Mouse (Mus musculus): Measurements from ENCODE around the gene Gna12.

Gna12 gene

DNA sequence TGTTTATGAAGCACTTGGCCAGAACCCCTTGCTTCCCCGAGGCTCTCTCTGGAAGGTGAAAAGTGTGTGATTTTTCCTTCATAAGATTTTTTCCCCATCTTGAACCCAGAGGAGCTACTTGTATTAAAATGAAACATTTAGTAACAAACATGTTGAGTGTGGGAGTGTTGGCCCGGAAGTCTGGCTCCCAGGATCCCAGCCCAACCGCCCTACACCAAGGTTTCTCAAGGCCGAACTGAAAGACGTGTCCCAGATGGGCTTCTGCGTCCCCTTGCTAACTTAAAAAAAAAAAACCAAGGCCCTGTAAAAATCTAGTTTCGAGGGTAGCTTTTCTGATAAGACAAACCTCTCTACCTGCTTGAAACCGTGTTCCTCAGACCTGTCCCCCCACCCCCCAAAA, 2.3 kb downstream of the Gna12 start:
- no peak for DNase-seq (ENCODE audit: low spot score in 2 of 2)

DNA sequence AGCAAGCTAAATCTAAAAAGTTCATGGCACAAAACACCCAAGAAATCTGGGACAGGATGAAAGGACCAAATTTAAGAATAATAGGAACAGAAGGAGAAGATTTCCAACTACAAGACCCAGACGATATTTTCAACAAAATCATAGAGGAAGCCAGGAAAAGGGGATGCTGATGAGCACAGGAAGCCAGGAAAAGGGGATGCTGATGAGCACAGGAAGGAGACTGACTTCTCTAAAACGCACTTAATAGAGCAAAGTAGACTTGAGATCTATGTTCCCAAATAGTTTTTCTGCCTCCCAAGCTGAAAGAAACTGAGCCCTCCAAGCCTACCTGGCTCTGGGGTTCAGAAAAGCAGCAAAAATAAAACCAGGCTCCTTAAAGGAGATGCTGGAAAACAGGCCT, 2.8 kb downstream of the Gna12 start:
- DNase-seq (ENCODE audit: low spot score in 2 of 2) = no peak

DNA sequence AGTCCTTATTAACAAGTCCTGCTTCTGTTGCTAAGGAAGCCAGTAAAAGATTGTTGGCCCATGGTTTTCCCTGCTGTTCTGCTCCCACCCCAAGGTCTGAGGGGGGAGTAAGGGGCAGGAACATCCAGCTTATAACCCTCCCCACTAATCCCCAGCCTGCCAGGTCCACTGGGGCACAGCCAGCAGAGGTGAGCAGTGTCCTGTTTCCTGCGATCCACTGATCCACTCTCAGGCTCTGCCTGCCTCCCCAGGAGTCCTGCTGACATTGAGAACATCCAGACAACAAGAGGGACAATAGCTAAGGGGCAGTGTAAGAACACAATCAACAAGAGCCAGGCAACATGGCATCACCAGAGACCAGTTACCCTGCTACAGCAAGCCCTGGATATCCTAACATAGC, 3.4 kb downstream of the Gna12 start:
- no peak for DNase-seq (ENCODE audit: low spot score in 2 of 2)

DNA sequence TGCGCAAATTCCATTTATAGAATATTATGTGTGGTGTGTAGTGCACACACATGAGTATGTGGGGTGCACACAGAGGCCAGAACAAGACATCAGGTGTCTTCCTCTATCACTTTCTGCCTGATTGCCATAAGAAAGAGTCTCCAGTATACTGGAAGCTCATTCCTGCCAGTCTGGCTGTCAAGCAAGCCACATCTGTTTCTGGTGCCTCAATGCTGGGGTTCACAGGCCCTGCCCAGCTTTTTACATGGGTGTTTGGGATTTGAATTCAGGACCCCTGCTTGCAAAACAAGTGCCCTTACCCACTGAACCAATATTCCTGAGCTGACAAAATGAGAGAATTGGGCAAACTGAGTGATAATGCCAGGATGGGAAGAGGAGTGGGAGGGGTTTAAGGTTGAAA, 4.1 kb downstream of the Gna12 start:
- DNase-seq (ENCODE audit: low spot score in 2 of 2) = no peak

DNA sequence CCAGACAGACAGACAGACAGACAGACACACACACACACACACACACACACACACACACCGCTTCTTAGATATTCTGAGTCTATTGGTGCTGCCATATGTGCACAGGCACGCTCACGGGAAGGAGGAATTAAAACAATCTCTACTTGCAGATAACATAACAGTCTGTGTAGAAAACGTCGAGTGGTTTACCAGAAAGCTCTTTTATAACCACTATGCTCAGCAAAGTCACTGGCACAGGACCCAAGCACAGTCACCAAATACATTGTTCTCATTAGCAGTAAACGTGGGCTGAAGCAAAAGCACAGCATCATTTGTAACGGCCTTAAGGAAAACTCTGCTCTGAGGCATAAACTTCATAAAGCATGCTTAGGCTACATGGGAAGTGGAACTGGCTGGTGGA, 6.1 kb downstream of the Gna12 start:
- DNase-seq (ENCODE audit: low spot score in 2 of 2) = no peak

DNA sequence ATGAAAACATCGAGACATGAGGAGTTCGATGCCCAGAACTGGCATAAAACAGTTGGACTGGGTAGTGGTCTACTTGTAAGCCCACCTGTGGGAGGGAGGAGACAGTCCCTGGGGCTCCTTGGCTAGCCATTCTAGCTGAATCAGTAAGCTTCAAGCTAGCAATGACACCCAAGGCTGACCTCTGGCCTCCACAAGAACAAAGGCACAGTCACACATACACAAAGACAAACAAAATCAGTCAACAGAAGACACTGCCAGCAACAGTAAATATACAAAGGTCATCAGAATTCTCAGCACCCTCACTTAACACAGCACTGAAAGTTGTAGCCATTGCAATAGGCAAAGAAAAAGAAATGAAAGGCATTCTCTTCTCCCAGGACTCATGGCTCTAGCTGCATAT, 6.8 kb downstream of the Gna12 start:
- no peak for DNase-seq (ENCODE audit: low spot score in 2 of 2)

DNA sequence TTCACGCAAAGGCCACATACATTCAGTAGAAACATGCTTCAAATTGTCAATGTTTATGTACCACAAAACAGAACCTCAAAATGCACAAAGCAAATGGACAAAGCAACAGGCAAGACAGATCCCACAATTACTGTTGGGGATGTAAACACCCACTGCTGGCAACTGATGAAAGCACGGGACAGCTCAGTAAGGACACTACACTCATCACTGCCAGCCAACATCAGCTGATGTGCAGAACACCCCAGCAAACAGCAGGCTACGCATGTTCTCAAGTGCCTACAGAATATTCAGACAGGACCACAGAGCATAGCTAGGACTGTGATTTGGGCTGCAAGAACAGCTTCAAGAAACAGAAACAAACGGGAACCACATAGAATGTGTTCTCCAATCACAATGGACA, 8.3 kb downstream of the Gna12 start:
- no peak for DNase-seq (ENCODE audit: low spot score in 2 of 2)

DNA sequence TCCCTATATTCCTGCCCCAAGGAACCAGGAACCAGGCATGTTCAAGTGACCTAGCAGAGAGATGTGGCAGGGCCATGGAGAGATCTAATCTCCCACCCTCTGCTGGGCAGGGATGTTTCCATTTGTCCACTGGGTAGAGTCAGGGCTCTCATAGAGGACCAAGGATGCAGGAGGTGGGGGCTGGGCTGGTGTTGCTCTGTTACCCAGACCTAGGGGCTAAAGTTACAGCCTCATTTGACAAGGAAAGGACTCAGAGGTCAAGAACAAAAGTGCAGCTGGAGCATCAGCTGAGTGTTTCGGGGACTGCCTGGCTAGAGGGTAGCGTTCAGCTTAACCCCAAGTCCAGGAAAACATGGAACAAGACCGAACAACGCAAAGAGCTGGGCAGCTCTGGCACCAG, 9.7 kb downstream of the Gna12 start:
- no peak for DNase-seq (ENCODE audit: low spot score in 2 of 2)

DNA sequence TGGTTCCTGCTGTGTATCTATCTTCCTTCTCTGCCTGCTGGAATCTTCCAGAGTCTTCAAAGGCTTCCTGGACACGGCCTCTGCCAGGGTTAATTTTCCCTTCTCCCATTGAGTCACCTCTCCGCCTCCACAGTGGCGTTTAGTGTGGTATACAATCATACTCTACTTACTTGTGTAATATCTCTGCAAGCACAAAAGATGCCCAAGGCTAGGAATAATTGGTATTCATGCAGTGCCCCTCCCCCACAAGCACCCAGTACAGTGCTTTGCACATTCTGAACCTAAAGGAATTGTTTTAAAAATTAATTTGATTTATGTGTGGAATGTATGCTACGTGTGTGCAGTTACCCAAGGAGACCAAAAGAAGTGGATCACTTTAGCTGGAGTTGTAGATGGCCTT, 10.6 kb downstream of the Gna12 start:
- no peak for DNase-seq (ENCODE audit: low spot score in 2 of 2)

DNA sequence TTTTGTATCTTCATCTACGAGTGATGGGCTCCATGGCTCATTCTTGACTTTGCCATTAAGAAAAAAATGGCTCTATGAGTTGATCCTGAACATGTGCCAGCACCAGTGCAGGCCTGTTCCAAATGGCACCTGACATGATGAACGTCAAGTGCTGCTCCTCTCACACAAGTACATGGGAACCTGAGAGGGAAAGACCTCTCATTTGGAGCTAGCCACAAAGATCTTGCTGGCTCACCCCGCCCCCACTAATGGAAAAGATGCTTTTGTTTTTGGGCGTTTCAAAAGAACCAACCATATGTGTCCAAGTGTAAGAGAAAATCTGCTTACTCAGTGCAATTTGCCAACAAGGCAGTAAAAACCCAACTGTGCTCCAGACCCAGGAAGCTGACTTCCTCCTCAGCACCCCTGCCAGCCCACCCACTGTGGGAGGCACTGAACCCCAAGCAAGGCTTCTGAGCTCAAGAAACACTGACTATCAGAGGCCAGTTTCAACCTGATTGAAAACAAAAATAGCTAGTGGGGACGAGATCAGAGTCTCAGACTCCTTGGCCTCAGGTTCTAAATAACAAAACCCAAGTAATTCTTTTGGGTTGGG, 11.7 kb downstream of the Gna12 start:
- DNase-seq (ENCODE audit: low spot score in 2 of 2) = no peak

DNA sequence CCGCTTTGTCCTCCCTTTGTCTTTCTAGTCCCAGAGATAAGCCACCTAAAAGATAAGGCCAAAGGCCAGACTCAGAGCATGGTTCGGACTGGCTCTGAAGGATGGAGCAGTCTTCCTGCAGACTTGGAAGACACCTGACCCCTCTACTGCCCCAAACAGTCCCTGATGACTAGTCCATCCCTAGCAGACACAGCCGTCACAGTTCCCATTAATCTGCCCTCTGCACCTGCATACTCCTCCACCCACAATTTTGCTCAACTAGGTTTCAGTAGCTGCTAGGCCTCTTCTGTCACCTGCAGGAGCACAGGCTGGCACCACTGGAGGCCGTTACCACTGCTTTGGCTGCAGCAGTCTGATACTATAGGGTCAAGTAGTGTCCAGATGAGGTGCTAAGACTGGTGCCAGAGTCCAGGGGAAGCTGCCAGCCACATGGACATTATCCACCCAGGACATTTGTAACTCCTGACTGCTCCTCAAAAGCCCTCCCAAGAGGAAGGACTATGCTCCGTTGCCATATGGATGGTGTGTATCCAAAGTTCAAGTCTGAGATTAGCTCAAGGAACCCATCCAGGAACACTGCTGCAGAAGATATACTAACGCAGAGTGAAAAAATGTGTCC, 13.2 kb downstream of the Gna12 start:
- DNase-seq (ENCODE audit: low spot score in 2 of 2) = no peak

DNA sequence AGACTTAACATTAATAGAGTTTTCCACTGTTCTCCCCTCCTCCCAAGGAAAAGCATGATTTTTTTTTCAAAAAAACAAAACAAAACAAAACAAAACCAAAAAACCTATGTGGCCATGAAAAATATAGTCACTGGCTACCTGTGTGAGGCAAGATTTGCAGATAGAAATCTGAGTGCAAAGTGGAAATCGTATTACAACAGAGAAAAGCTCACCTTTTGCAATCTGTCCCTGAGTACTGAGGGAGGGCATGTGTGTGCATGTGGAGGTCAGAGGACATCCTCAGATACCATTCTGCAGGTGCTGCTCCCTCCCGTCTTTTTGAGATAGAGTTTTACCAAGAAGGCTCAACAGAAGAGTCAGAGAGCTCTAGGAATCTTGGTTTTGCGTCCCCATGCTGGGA, 14.2 kb downstream of the Gna12 start:
- DNase-seq (ENCODE audit: low spot score in 2 of 2) = no peak

DNA sequence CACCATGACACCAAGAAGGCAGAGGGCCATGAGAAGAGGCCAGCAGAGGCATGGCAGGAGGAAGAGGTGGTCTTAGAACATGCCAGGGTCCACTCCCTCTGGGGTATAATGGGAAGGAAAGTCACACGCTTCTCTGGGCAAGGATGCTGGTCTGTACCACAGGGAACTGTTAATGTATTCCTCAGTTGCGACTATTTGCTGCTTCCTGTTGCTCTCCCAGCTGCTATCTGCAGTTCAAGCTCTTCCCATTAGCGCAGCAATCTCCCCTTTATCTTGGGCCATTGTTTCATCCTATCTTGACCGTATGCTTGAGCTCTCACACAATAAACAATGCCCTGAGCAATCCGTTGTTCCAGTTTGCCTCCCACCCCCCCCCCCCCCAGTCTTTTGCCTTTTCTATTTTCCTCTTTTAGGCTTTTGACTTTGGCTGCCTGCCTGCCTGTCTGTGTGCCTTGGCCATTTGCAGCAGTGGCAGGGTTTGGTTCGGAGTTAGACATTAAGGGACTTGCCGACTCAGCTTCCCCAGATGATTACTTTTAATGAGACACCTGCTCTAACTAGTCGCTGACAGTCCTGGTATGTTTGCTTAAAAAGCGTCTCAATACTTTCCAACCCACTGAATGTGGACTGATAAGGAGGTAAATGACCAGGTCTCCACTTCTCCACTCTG, 15.0 kb downstream of the Gna12 start:
- no peak for DNase-seq (ENCODE audit: low spot score in 2 of 2)

DNA sequence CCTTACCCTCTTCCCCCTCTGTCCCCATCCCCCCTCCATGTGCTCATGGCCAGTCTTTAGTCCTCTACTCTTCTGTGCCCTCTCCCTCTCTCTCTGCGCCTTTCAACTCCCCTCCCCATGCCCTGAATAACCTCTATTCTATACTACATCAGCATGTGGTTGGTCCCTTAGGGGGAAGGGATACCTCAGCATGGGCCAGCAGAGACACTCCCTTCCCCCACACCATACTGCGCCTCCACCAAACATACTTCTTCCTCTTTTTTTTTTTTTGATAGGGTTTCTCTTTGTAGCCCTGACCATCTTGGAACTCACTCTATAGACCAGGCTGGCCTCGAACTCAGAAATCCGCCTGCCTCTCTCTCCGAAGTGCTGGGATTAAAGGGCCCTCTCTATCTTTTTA, 15.8 kb downstream of the Gna12 start:
- no peak for DNase-seq (ENCODE audit: low spot score in 2 of 2)

DNA sequence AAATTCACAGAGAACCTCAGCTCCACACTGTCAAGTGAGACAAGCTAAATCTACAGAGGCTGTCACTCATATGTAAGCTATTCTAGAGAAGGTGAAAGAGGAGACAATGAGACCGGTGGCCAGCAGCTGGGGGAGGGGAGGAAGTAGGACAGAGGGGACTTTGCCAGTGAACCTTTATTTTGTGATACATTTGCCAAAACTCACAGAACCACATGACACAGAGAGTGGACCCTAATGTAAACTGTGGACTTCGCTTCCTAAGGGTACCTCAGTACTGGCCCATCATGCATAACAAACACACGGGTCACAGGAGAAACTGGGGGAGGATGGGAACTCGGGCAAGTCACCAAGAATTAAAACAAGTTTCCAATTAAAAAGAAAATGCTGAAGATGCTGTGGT, 17.5 kb downstream of the Gna12 start:
- no peak for DNase-seq (ENCODE audit: low spot score in 2 of 2)

DNA sequence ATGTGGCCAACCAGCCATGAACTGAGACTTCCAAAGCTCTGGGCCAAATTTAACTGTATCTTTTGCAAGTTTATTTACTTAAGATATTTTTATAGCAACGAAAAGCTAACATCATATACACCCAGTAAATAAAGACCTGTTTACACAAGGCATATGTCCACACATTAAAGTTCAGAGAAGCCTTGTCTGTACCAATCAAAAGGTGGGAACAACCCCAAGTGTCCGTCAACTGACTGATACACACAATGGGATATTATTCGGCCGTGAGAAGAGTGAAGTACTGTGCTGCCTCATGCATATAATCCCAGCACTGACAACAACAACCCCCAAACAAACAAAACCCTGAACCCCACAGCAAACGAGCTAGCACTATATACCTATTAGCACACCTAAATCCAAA, 18.2 kb downstream of the Gna12 start:
- DNase-seq (ENCODE audit: low spot score in 2 of 2) = no peak

DNA sequence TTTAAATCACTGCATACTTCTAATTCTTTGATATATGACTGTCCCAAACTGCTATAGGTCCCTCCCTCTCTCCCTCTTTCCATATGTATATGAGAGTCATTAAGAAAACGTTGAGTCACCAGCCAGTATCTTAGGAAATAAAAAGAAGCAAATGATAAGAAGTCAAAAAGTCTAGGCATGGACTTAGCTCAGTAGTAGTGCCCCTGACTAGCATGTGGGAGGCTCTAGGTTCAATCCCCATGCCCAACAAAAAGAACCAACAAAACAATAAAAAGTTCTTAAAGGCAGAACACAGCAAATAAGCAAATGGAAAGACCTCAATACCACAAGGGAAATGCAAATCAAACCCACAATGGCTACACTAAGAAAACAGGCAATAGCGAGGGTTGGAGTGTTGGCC, 18.8 kb downstream of the Gna12 start:
- DNase-seq (ENCODE audit: low spot score in 2 of 2) = no peak

DNA sequence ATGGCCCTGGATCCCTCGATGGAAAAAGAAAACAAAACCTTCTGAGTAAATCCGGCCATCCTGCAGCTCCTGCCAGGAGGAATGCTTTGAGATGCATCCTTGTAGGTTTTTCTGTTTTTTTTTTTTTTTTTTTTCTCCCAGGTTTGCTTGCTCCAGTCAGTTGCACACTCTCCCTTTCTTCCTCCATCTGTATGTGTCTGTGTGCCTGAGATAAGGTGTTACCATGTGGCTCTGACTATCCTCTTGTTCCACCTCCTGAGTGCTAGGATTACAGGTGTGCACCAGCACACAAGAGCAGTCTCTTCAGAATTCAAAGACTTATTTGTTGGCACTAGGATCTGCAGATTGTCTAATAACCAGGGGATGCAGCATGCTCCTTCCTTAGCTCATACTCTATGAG, 23.3 kb downstream of the Gna12 start:
- DNase-seq (ENCODE audit: low spot score in 2 of 2) = no peak

DNA sequence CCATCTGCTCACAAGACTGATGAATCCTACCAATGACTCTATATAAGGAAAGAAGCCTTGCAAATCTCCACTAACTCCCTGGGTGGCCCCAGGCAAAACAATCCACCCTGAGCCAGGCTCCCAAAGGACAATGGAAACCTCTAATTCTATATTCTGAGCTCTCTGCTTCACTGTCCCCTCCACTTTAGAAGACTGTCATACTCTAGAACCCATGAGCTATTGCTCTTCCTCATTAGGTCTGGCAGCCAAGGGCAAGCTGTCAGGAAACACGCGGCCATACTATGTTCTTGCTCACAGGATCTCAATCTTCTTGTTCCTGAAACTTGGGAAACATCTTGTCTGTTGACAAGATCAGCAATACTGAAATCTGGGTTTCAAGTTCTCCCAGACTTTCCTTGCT, 24.0 kb downstream of the Gna12 start:
- no peak for DNase-seq (ENCODE audit: low spot score in 2 of 2)

DNA sequence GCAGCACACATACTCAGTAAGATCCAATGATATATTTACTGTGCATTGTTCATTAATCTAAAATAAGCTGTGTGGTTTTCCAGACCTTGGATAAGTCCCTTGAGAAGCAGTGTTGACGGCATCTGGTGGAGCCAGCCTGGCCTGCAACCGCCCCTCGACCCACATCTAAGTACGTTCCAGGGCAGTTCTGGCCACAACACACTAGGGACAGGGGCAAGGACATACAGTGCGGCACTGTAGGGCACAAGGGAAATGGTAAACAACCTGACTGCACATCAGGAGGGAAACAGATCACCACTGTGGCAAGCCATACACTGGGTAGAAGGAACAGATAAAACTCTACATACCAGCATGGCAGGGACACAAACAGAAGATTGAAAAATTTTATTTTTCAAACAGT, 28.4 kb downstream of the Gna12 start:
- no peak for DNase-seq (ENCODE audit: low spot score in 2 of 2)

DNA sequence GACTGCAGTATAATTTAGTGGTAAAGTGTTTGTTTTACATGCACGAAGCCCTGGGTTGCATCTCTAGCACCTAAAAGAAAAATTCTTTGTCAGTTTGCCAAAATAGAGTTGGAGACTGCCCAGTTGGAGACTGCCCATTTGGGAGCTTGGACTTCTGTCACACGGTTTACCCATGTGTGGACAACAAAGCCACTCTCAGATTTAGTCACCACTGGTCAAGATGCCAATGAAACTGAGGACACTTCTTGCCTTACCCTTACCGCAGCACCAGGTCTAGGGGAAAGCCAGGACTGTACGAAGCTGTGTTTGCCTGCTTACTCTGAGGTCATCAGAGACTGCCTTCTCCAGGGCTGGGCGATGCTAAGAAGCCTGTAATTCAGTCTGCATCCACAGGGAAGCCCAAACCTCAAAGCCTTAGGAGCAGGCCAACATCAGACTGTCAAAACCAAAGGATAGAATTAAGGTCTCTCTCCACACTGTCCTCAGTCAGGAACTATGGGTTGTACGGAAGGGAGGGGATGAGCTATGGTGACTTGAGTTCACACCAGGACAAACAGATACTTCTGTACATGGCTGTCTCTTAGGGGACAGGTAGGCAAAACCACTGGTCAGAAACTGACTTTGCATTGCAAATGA, 29.8 kb downstream of the Gna12 start:
- DNase-seq (ENCODE audit: low spot score in 2 of 2) = no peak

DNA sequence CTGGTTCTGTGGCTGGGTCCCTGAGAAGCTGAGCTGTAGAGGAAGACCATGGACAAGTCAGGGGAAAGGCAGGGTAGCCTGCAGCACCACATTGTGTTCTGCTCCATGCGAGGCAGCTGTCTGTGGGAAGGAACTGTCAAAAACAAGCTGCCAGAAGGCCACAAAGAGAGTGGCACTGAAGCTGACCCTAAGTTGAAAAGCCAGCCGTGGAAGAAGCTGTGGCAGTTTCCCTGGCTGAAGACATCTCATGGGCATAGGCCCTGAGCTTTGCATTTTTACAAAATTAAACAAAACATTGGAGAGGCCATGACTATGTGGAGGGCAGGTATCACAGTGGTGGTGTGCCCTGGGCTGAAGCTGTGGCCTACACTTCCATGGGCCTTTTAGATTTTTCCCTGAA, 31.0 kb downstream of the Gna12 start:
- DNase-seq (ENCODE audit: low spot score in 2 of 2) = no peak

DNA sequence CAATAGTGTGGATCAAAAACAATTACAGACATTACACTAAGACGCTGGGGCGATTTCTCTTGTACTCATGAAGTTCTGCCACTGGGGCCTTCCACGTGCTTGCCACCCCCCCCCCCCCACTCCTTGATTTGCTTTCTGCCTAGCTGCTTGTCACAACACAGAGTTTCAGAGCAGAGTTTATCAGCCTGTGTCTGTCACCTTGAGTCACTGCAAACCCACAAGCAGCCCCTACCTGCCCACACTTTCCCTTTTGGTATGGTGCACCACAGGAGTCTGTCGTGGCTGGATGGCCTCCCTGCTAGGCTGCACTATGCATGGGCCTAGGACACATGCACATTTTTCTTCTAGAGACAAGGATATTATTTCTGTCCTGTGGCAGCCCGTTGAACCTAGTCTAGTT, 31.5 kb downstream of the Gna12 start:
- no peak for DNase-seq (ENCODE audit: low spot score in 2 of 2)

Measured in cerebellum, postnatal 4 days (tissue).